Mouse (Mus musculus): ENCODE results near the gene Aspdh. TPM values are rescaled to one million over a fixed set of nuclear protein-coding genes. Genes with fewer than 3 reads are reported as not detected.

Aspdh gene
- 10 to 100 TPM; 10.9 to 13.2 TPM for total RNA-seq (2021)

GRCm38 (mm10) chr7:44465111-44465510, at the start of gene Aspdh:
Aspdh (plus strand) TSS chr7:44465391.
- DNase-seq (ENCODE audit: extremely low spot score in 1 of 2, low spot score in 1 of 2): no peak

GRCm38 (mm10) chr7:44427666-44428065, 37.5 kb upstream of the Aspdh start:
- DNase-seq (ENCODE audit: extremely low spot score in 1 of 2, low spot score in 1 of 2): no peak

GRCm38 (mm10) chr7:44428171-44428950, 36.8 kb upstream of the Aspdh start:
- DNase-seq (ENCODE audit: extremely low spot score in 1 of 2, low spot score in 1 of 2): peak; percentile 58 to 74

GRCm38 (mm10) chr7:44428968-44429521, 36.1 kb upstream of the Aspdh start, which contains the start of gene Lrrc4b:
Lrrc4b (plus strand) TSS chr7:44429018.
- peak; percentile 66 to 77 for DNase-seq (ENCODE audit: extremely low spot score in 1 of 2, low spot score in 1 of 2)

- peak in 1 of 2 experiments; percentile 37 for DNase-seq (ENCODE audit: extremely low spot score in 1 of 2, low spot score in 1 of 2)
Measured at GRCm38 (mm10) chr7:44429534-44430488, 35.4 kb upstream of the Aspdh start.

GRCm38 (mm10) chr7:44432550-44432949, 32.6 kb upstream of the Aspdh start:
- no peak for DNase-seq (ENCODE audit: extremely low spot score in 1 of 2, low spot score in 1 of 2)

GRCm38 (mm10) chr7:44433371-44433770, 31.8 kb upstream of the Aspdh start:
- DNase-seq (ENCODE audit: extremely low spot score in 1 of 2, low spot score in 1 of 2): no peak

- DNase-seq (ENCODE audit: extremely low spot score in 1 of 2, low spot score in 1 of 2): no peak
Measured at GRCm38 (mm10) chr7:44434089-44434488, 31.1 kb upstream of the Aspdh start.

- no peak for DNase-seq (ENCODE audit: extremely low spot score in 1 of 2, low spot score in 1 of 2)
Measured at GRCm38 (mm10) chr7:44435796-44436195, 29.4 kb upstream of the Aspdh start.

GRCm38 (mm10) chr7:44436267-44436666, 28.9 kb upstream of the Aspdh start:
- DNase-seq (ENCODE audit: extremely low spot score in 1 of 2, low spot score in 1 of 2): no peak

GRCm38 (mm10) chr7:44437188-44437587, 28.0 kb upstream of the Aspdh start:
- DNase-seq (ENCODE audit: extremely low spot score in 1 of 2, low spot score in 1 of 2): no peak

GRCm38 (mm10) chr7:44437933-44438332, 27.3 kb upstream of the Aspdh start:
- DNase-seq (ENCODE audit: extremely low spot score in 1 of 2, low spot score in 1 of 2): no peak

- no peak for DNase-seq (ENCODE audit: extremely low spot score in 1 of 2, low spot score in 1 of 2)
Measured at GRCm38 (mm10) chr7:44439696-44440095, 25.5 kb upstream of the Aspdh start.

GRCm38 (mm10) chr7:44440479-44440878, 24.7 kb upstream of the Aspdh start:
- no peak for DNase-seq (ENCODE audit: extremely low spot score in 1 of 2, low spot score in 1 of 2)

GRCm38 (mm10) chr7:44441180-44441579, 24.0 kb upstream of the Aspdh start:
- no peak for DNase-seq (ENCODE audit: extremely low spot score in 1 of 2, low spot score in 1 of 2)

- DNase-seq (ENCODE audit: extremely low spot score in 1 of 2, low spot score in 1 of 2): peak in 1 of 2 experiments; percentile 74
Measured at GRCm38 (mm10) chr7:44441648-44442109, 23.5 kb upstream of the Aspdh start.

- peak in 1 of 2 experiments; percentile 52 for DNase-seq (ENCODE audit: extremely low spot score in 1 of 2, low spot score in 1 of 2)
Measured at GRCm38 (mm10) chr7:44442407-44442821, 22.8 kb upstream of the Aspdh start.

- DNase-seq (ENCODE audit: extremely low spot score in 1 of 2, low spot score in 1 of 2): no peak
Measured at GRCm38 (mm10) chr7:44443268-44444173, 21.7 kb upstream of the Aspdh start.

- DNase-seq (ENCODE audit: extremely low spot score in 1 of 2, low spot score in 1 of 2): no peak
Measured at GRCm38 (mm10) chr7:44444886-44445527, 20.2 kb upstream of the Aspdh start.
